In the genomic region with DNA sequence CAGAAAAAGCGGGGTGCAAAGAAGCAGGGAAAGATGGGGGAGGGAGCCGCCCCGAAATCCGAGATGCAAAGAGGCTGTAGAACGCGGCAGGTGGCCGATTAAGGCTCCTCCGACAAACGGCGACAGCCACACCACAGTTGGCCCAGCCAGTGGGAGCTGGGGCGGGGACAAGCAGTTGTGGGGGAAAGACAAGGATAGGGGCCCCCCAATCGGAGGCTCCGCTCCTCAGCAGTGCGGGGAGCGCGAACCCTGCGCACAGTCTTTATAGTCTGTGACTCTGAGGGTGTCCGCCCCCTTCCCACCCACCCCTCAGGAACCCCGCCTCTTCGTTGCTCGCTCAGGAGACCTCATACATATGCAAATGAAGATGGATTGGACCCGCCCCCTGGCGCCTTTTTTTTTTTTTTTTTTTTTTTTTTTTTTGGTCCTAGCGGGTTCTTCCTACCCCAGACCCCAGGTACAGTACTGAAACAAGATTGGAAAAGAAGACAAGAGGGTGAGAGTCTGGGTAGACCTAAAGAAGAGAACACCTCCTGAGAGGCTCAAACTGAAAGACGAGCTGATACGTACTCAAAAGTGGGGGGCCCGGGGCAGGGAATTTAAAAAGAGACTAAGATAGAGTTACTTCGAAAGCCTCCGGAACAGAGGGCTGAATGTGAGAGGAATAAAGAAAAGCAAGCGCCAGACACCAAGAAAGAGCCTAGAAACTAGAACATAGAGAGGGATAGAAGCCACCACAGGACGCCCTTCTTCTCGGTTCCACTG, we compare ENCODE assay signal across 8 mouse cellular contexts. TPM values are rescaled to one million over a fixed set of nuclear protein-coding genes. Genes with fewer than 3 reads are reported as not detected.
A peak's percentile ranks its signal among the peaks of the same experiment; 100 is the strongest.
DNase-seq lines count a peak whose midpoint lies in the region; TF ChIP-seq lines count a peak whose summit lies in the region.

A gene (minus strand): TSS at position 217 of the 765 bp plus-strand sequence.

- WGBS in midbrain, embryonic 10.5 days = 4% methylated on average over 32 of the region's 32 CpGs

- peak; percentile 95 for TF ChIP-seq POLR2A in cortical plate, adult 2 months (IDR thresholded peaks at IDR 0.05; ENCODE audit: extremely low read depth, insufficient read depth, low read length)

- no peaks in the 10 kb centered on the region; the same call in 1 of the 2 replicates for H3K4me1 ChIP-seq in cortical plate, adult 2 months (ENCODE audit: control insufficient read depth, insufficient read depth, low read length)
- H3K4me1 ChIP-seq in midbrain, embryonic 10.5 days = peaks cover 24% of the 10 kb centered on the region

- peaks cover 38% of the 10 kb centered on the region for H3K27me3 ChIP-seq in midbrain, embryonic 10.5 days (ENCODE audit: low read depth, poor library complexity, severe bottlenecking)

- H3K4me3 ChIP-seq in cortical plate, adult 2 months (ENCODE audit: insufficient read depth, low read length) = peak within 1 kb of the TSS; percentile 61
- peak within 1 kb of the TSS; percentile 71 for H3K4me3 ChIP-seq in midbrain, embryonic 10.5 days

- DNase-seq in adrenal gland, adult 18-20 months (ENCODE audit: low spot score in 2 of 2) = peak; percentile 61 to 67
- DNase-seq in gastrocnemius, postnatal 10 days = peak; percentile 79
- peak; percentile 88 for DNase-seq in induced T-regulatory cell, adult 2 months (ENCODE audit: low read depth)
- DNase-seq in left cerebral cortex, postnatal 36 days (ENCODE audit: low spot score in 2 of 2) = peak; percentile 74 to 79
- DNase-seq in midbrain, embryonic 10.5 days (ENCODE audit: low spot score) = peak; percentile 78
- peak; percentile 88 for DNase-seq in skeletal muscle tissue, adult 2 months (ENCODE audit: low read depth, low spot score)
- DNase-seq in adipocyte (ENCODE audit: low spot score) = no peak

- peak within 1 kb of the TSS; percentile 95 for H3K27ac ChIP-seq in cortical plate, adult 2 months (ENCODE audit: insufficient read depth, low read length)
- H3K27ac ChIP-seq in midbrain, embryonic 10.5 days (replicated peaks) = peak within 1 kb of the TSS; percentile 83

- intact Hi-C loops in left cerebral cortex, postnatal 36 days (cut with DNase I) = loop anchor here (2.0 kb wide), 1 partner anchor 25 kb away; a partner anchor contains a TSS

- H3K36me3 ChIP-seq in midbrain, embryonic 10.5 days = 0 out of 2 replicates have a peak, but pooled peaks cover 3% of the 10 kb centered on the region

- no peaks in the 10 kb centered on the region for H3K9me3 ChIP-seq in midbrain, embryonic 10.5 days (replicated peaks)

- no peak for TF ChIP-seq CTCF in cortical plate, adult 2 months (IDR thresholded peaks at IDR 0.05; ENCODE audit: extremely low read depth, insufficient read depth, low read length)

RNA-seq across cellular contexts. Expression of the gene that starts here (rescaled TPM):
- 10 to 100 TPM; 32.8 to 39.8 TPM for total RNA-seq in adrenal gland, adult 18-20 months (2021)
- polyA plus RNA-seq in cortical plate, adult 2 months (2012; rRNA removed) = 362 and 374 TPM in 2 replicates
- 100 to 1,000 TPM; 351 to 394 TPM for total RNA-seq in gastrocnemius, postnatal 10 days (2021)
- 100 to 1,000 TPM; 398 to 420 TPM for total RNA-seq in left cerebral cortex, postnatal 36 days (2021)
- polyA plus RNA-seq in midbrain, embryonic 10.5 days (2016; fragmentation: Nextera tagmentation; extraction: Ambion mirVana) = 6.0 and 8.6 TPM in 2 replicates

Comparison
In these comparisons a context has a peak if more than half of its experiments do, and no peak if none do; other contexts are left out.
1. RNA of the gene that starts here (total RNA-seq): 398 to 420 TPM in left cerebral cortex, postnatal 36 days and 351 to 394 TPM in gastrocnemius, postnatal 10 days; 32.8 to 39.8 TPM in adrenal gland, adult 18-20 months; every median in the first group is over 4 times any median in the second.
2. RNA of the gene that starts here (polyA plus RNA-seq): 362 to 374 TPM in cortical plate, adult 2 months; 6.0 to 8.6 TPM in midbrain, embryonic 10.5 days; every median in the first group is over 10 times any median in the second.